Mouse (Mus musculus) ovary, adult 18-20 months (tissue): ENCODE data around the gene BC051019.

Experiments used
- DNase-seq: peaks from one replicate; pipeline ENCODE4 v3.0.0; 2022; ENCODE audit warnings: low spot score, mixed read lengths

BC051019 gene

GRCm38 (mm10) chr7:109723697-109724096 lies at the start of gene BC051019:
Gene BC051019 (minus strand): TSS chr7:109723850.
- no peak for DNase-seq

- DNase-seq, result no peak
Measured at GRCm38 (mm10) chr7:109772251-109772650, 48.6 kb upstream of the BC051019 start.

- no peak for DNase-seq
Measured at GRCm38 (mm10) chr7:109768699-109769383, 45.2 kb upstream of the BC051019 start.

GRCm38 (mm10) chr7:109767575-109768350 lies 44.1 kb upstream of the BC051019 start:
- DNase-seq, result no peak

GRCm38 (mm10) chr7:109764009-109764408 lies 40.4 kb upstream of the BC051019 start:
- DNase-seq, result no peak

GRCm38 (mm10) chr7:109756291-109756690 lies 32.6 kb upstream of the BC051019 start:
- no peak for DNase-seq

GRCm38 (mm10) chr7:109754034-109754433 lies 30.4 kb upstream of the BC051019 start:
- no peak for DNase-seq

- peak; percentile 58 for DNase-seq
Measured at GRCm38 (mm10) chr7:109752008-109752925, 28.6 kb upstream of the BC051019 start, which contains the start of gene Tmem9b. Gene Tmem9b (minus strand): TSS chr7:109752875.

- no peak for DNase-seq
Measured at GRCm38 (mm10) chr7:109751427-109752007, 27.9 kb upstream of the BC051019 start.

- no peak for DNase-seq
Measured at GRCm38 (mm10) chr7:109747747-109748146, 24.1 kb upstream of the BC051019 start.

GRCm38 (mm10) chr7:109741703-109742102 lies 18.1 kb upstream of the BC051019 start:
- no peak for DNase-seq

- no peak for DNase-seq
Measured at GRCm38 (mm10) chr7:109741060-109741459, 17.4 kb upstream of the BC051019 start.

GRCm38 (mm10) chr7:109739822-109740370 lies 16.2 kb upstream of the BC051019 start:
- no peak for DNase-seq

- DNase-seq, result peak; percentile 34
Measured at GRCm38 (mm10) chr7:109734806-109735205, 11.2 kb upstream of the BC051019 start.

- no peak for DNase-seq
Measured at GRCm38 (mm10) chr7:109731626-109732025, 8.0 kb upstream of the BC051019 start, which contains the start of gene Ascl3. Gene Ascl3 (minus strand): TSS chr7:109731726.

GRCm38 (mm10) chr7:109723114-109723513 lies 536 bp downstream of the BC051019 start:
- no peak for DNase-seq

- DNase-seq, result no peak
Measured at GRCm38 (mm10) chr7:109722618-109723017, 1.0 kb downstream of the BC051019 start.

- DNase-seq, result no peak
Measured at GRCm38 (mm10) chr7:109719286-109719685, 4.4 kb downstream of the BC051019 start.

- DNase-seq, result no peak
Measured at GRCm38 (mm10) chr7:109713434-109713982, 10.1 kb downstream of the BC051019 start.

GRCm38 (mm10) chr7:109712198-109712597 lies 11.5 kb downstream of the BC051019 start:
- DNase-seq, result no peak

GRCm38 (mm10) chr7:109710069-109710468 lies 13.6 kb downstream of the BC051019 start:
- DNase-seq, result no peak
